Mouse (Mus musculus) stomach, embryonic 15.5 days (tissue): ENCODE data around the gene Dohh. TPM values are rescaled to one million over a fixed set of nuclear protein-coding genes. Genes with fewer than 3 reads are reported as not detected.

Source experiments
- ATAC-seq: fragments of 200-750 bp; cut with Nextera tagmentation; 2 replicates; pipeline ENCODE4 v1.8.0; 2017; ENCODE audit warnings: low read depth, moderate number of reproducible peaks, moderate TSS enrichment; ENCODE audit not compliant: insufficient read depth, low FRiP score
- H3K27ac ChIP-seq: fragments of 300-500 bp; sonication (generic); 2 replicates; pipeline ENCODE4 v1.5.1; 2015; ENCODE audit warnings: mild to moderate bottlenecking, inconsistent platforms
- H3K27me3 ChIP-seq: fragments of 300-500 bp; sonication (generic); replicated peaks from 2 replicates; pipeline ENCODE4 v1.6.1; 2015; ENCODE audit warnings: inconsistent platforms
- H3K36me3 ChIP-seq: fragments of 300-500 bp; sonication (generic); 2 replicates; pipeline ENCODE4 v1.6.1; 2015; ENCODE audit warnings: inconsistent platforms
- H3K4me1 ChIP-seq: fragments of 300-500 bp; sonication (generic); 2 replicates; pipeline ENCODE4 v1.6.1; 2015; ENCODE audit warnings: inconsistent platforms
- H3K4me2 ChIP-seq: fragments of 300-500 bp; sonication (generic); 2 replicates; pipeline ENCODE4 v1.6.1; 2015; ENCODE audit warnings: mild to moderate bottlenecking, inconsistent platforms
- H3K4me3 ChIP-seq: fragments of 300-500 bp; sonication (generic); replicated peaks from 2 replicates; pipeline ENCODE4 v1.5.1; 2015; ENCODE audit warnings: inconsistent platforms
- H3K9ac ChIP-seq: fragments of 300-500 bp; sonication (generic); 2 replicates; pipeline ENCODE4 v1.6.1; 2015; ENCODE audit warnings: inconsistent platforms
- H3K9me3 ChIP-seq: fragments of 300-500 bp; sonication (generic); 2 replicates; pipeline ENCODE4 v1.6.1; 2016; ENCODE audit warnings: inconsistent platforms
- WGBS: fragments of 180-500 bp; shearing (Covaris S2); methylation state at CpG from one replicate; pipeline ENCODE4 v1.1.7; 2015; 5-methylcytosine and 5-hydroxymethylcytosine counted together
- polyA plus RNA-seq: library from polyadenylated mRNA; unstranded; fragments of >200 nt; fragmentation: Nextera tagmentation; extraction: Ambion mirVana; gene quantifications from 2 replicates; pipeline ENCODE4 v1.2.1, GENCODE M21; 2015

Gene Dohh
- 78.9 and 80.4 TPM in 2 replicates for polyA plus RNA-seq

- Histone ChIP-seq H3K36me3 (peaks cover 27% of the 10 kb centered on the region; the same call in 1 of the 2 replicates), H3K9ac (peak within 1 kb of the TSS; percentile 59), H3K4me1 (peaks cover 9% of the 10 kb centered on the region), H3K27ac (peak within 1 kb of the TSS; percentile 68), H3K27me3 (no peaks in the 10 kb centered on the region), H3K4me3 (peak within 1 kb of the TSS; percentile 73), H3K4me2 (peak within 1 kb of the TSS; percentile 79), H3K9me3 (no peaks in the 10 kb centered on the region)
- peak; percentile 91 for ATAC-seq
- WGBS, result 7% methylated on average over 54 of the region's 54 CpGs
These were observed at the start of gene Dohh, which contains the start of gene Gm48551 for GRCm38 (mm10) chr10:81383802-81384604. Dohh (plus strand) TSS chr10:81384428. Gm48551 (plus strand) TSS chr10:81384466.

GRCm38 (mm10) chr10:81335393-81336340 lies 48.6 kb upstream of the Dohh start:
- no peak overlapping the region for H3K9ac ChIP-seq
- no peak overlapping the region for H3K4me3 ChIP-seq

GRCm38 (mm10) chr10:81336558-81336957 lies 47.7 kb upstream of the Dohh start:
- Histone ChIP-seq H3K36me3 (no peaks in the 10 kb centered on the region), H3K9ac (no peak overlapping the region), H3K4me3 (no peak overlapping the region), H3K4me1 (peaks cover 38% of the 10 kb centered on the region), H3K4me2 (no peak overlapping the region), H3K27me3 (0 out of 2 replicates have a peak, but pooled peaks cover 14% of the 10 kb centered on the region), H3K27ac (peak overlapping the region; percentile 86), H3K9me3 (no peaks in the 10 kb centered on the region)
- 81% methylated on average over 4 of the region's 4 CpGs for WGBS
- no peak for ATAC-seq

More at GRCm38 (mm10) chr10:81335393-81336340, 48.6 kb upstream of the Dohh start:
- Histone ChIP-seq H3K9me3 (no peaks in the 10 kb centered on the region), H3K27me3 (0 out of 2 replicates have a peak, but pooled peaks cover 14% of the 10 kb centered on the region), H3K4me1 (peaks cover 41% of the 10 kb centered on the region), H3K4me2 (peak overlapping the region; percentile 40), H3K36me3 (no peaks in the 10 kb centered on the region), H3K27ac (peak overlapping the region; percentile 94)
- WGBS, result 34% methylated on average over 16 of the region's 19 CpGs
- ATAC-seq, result peak; percentile 54

GRCm38 (mm10) chr10:81340551-81341332 lies 43.5 kb upstream of the Dohh start:
- 43% methylated on average over 17 of the region's 17 CpGs for WGBS
- Histone ChIP-seq H3K4me3 (no peak overlapping the region), H3K27ac (no peak overlapping the region), H3K36me3 (no peaks in the 10 kb centered on the region), H3K4me1 (peaks cover 15% of the 10 kb centered on the region), H3K9ac (no peak overlapping the region), H3K27me3 (peaks cover 30% of the 10 kb centered on the region), H3K9me3 (no peaks in the 10 kb centered on the region), H3K4me2 (no peak overlapping the region)
- no peak for ATAC-seq

DNA sequence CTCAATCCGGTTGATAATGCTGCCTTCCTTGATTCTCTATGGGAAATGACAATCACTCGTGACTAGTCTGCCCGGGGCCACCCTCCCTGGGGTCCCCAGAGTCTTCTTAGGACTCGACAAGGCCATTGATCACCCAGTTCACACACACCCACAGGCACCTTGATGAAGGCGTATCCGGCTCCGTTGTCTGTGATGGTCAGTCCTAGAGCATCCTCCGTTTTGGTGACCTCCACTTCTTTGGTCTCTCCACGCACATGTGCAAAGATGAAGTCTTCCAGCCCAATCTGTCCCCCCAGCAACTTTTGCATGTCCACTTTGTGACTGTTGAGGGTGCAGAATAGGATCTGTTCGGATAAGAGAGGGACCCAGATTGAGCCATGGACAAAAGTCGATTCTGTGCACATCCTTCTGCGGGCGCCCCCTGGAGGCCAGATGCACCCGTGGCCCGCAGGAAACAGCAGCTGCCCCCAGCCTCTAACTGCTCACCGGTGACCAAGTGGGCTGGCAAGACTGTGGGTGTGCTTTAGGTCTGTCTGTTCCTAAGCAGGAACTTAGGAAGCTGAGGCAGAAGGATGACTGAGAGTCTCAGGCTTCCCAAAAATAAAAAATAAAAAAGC lies 42.8 kb upstream of the Dohh start:
- no peak overlapping the region for H3K4me2 ChIP-seq
- no peaks in the 10 kb centered on the region for H3K9me3 ChIP-seq
- no peak overlapping the region for H3K4me3 ChIP-seq
- ATAC-seq, result no peak
- no peaks in the 10 kb centered on the region; the same call in 1 of the 2 replicates for H3K36me3 ChIP-seq
- H3K4me1 ChIP-seq, result peaks cover 13% of the 10 kb centered on the region
- H3K27me3 ChIP-seq, result peaks cover 30% of the 10 kb centered on the region
- H3K9ac ChIP-seq, result no peak overlapping the region
- no peak overlapping the region for H3K27ac ChIP-seq
- WGBS, result 35% methylated on average over 16 of the region's 16 CpGs

DNA sequence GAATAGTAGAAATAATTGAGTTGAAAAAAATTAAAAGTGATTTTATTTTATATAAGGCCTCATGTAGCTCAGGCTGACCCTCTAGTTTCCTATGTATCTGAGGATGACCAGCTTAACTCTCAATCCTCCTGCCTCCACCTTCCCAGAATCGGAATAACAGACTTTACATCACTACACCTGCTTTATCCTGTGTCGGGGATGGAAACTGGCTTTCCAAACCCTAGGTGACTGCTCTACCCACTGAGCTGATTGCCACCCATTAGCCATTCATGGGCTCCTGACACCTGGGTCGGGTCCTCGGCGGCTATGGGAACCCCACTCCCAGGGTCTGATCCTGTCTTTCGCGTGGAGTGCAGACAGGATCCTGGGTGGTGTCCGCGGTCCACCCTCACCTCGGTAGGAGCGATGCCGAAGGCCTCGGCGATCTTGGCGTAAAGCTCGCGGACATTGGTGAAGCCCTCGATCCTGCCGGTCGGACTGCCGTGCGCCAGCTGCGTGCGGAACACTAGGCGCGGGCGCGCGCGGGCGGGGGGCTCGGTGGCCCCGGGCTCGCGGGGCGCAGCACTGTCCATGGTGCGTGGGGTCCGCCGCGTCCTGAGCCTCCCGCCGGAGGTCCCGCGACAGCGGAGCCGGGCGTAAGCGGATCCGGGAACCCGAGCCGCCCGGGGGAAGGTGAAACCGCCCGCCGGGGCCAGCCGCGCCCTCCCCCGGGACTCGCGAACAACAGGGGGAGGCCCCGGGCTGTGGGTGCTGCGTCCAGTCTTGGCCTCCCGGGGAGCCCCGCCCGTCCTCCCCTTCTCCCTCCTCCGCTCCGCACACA lies 41.3 kb upstream of the Dohh start, which contains the start of gene Gipc3:
Gipc3 (minus strand) TSS at position 581 of the 820 bp plus-strand sequence.
- peaks cover 7% of the 10 kb centered on the region; the same call in 1 of the 2 replicates for H3K36me3 ChIP-seq
- no peak for ATAC-seq
- H3K4me3 ChIP-seq, result peak within 1 kb of the TSS; percentile 47
- H3K4me1 ChIP-seq, result peaks cover 23% of the 10 kb centered on the region
- H3K27me3 ChIP-seq, result peaks cover 23% of the 10 kb centered on the region
- WGBS, result 4% methylated on average over 63 of the region's 67 CpGs
- no peaks in the 10 kb centered on the region for H3K9me3 ChIP-seq
- H3K9ac ChIP-seq, result no peak within 1 kb of the TSS
- H3K4me2 ChIP-seq, result peak within 1 kb of the TSS; percentile 84
- no peak within 1 kb of the TSS for H3K27ac ChIP-seq

- WGBS, result 48% methylated on average over 8 of the region's 8 CpGs
- Histone ChIP-seq H3K9ac (no peak overlapping the region), H3K9me3 (no peaks in the 10 kb centered on the region), H3K4me3 (no peak overlapping the region), H3K27me3 (peaks cover 21% of the 10 kb centered on the region), H3K36me3 (peaks cover 16% of the 10 kb centered on the region), H3K4me1 (peaks cover 32% of the 10 kb centered on the region), H3K4me2 (no peak overlapping the region), H3K27ac (no peak overlapping the region)
- no peak for ATAC-seq
These were observed 39.6 kb upstream of the Dohh start for GRCm38 (mm10) chr10:81344421-81345161.

GRCm38 (mm10) chr10:81345162-81345534 lies 39.1 kb upstream of the Dohh start:
- Histone ChIP-seq H3K4me3 (no peak overlapping the region), H3K4me1 (peaks cover 35% of the 10 kb centered on the region), H3K36me3 (peaks cover 16% of the 10 kb centered on the region), H3K27ac (no peak overlapping the region), H3K4me2 (no peak overlapping the region), H3K9ac (no peak overlapping the region), H3K27me3 (peaks cover 21% of the 10 kb centered on the region), H3K9me3 (no peaks in the 10 kb centered on the region)
- ATAC-seq, result no peak
- WGBS, result 85% methylated on average over 4 of the region's 4 CpGs

GRCm38 (mm10) chr10:81346453-81347067 lies 37.7 kb upstream of the Dohh start:
- Histone ChIP-seq H3K27me3 (peaks cover 21% of the 10 kb centered on the region), H3K4me2 (peak overlapping the region; percentile 70), H3K27ac (peak overlapping the region; percentile 67; the same call in 1 of the 2 replicates), H3K4me1 (peaks cover 38% of the 10 kb centered on the region), H3K9ac (peak overlapping the region; percentile 19; the same call in 1 of the 2 replicates), H3K36me3 (peaks cover 16% of the 10 kb centered on the region), H3K4me3 (peak overlapping the region; percentile 35), H3K9me3 (no peaks in the 10 kb centered on the region)
- ATAC-seq, result peak; percentile 5; the same call in 1 of the 2 replicates
- 14% methylated on average over 55 of the region's 55 CpGs for WGBS
